Mouse (Mus musculus) myocyte (in vitro differentiated cells): ENCODE data around the gene Trp73.

ENCODE experiments used
- E2F4 ChIP-seq: IDR thresholded peaks from one replicate; pipeline ENCODE4 v1.6.1; 2011; ENCODE audit warnings: mild to moderate bottlenecking, control low read depth, moderate library complexity; ENCODE audit not compliant: insufficient read depth
- POLR2A ChIP-seq: IDR thresholded peaks from one replicate; pipeline ENCODE4 v1.6.1; 2011; ENCODE audit warnings: low read depth, mild to moderate bottlenecking, control low read depth, moderate library complexity; ENCODE audit not compliant: insufficient read length
- POLR2AphosphoS2 ChIP-seq: IDR thresholded peaks from one replicate; pipeline ENCODE4 v1.6.1; 2011; ENCODE audit warnings: low read depth, control low read depth; ENCODE audit not compliant: insufficient read length
- REST ChIP-seq: IDR thresholded peaks from one replicate; pipeline ENCODE4 v1.6.1; 2011; ENCODE audit warnings: mild to moderate bottlenecking, control low read depth, moderate library complexity; ENCODE audit not compliant: insufficient read depth, insufficient read length
- TCF12 ChIP-seq: IDR thresholded peaks from one replicate; pipeline ENCODE4 v1.6.1; 2011; ENCODE audit warnings: mild to moderate bottlenecking, control low read depth; ENCODE audit not compliant: poor library complexity, insufficient read depth, severe bottlenecking
- USF1 ChIP-seq: IDR thresholded peaks from one replicate; pipeline ENCODE4 v1.6.1; 2011; ENCODE audit warnings: low read depth, mild to moderate bottlenecking, control low read depth, moderate library complexity

GRCm38 (mm10) chr4:154170506-154171150 is 30.6 kb upstream of the Trp73 start, which contains the start of gene Megf6:
- TF ChIP-seq REST, result no peak
- no peak for TF ChIP-seq POLR2A
- TF ChIP-seq USF1, result no peak
- TF ChIP-seq POLR2AphosphoS2, result no peak
- TF ChIP-seq TCF12, result no peak
- TF ChIP-seq E2F4, result no peak
